Mouse (Mus musculus): Measurements from ENCODE around the gene Bclaf1. TPM values are rescaled to one million over a fixed set of nuclear protein-coding genes. Genes with fewer than 3 reads are reported as not detected.

Bclaf1 gene
- polyA plus RNA-seq, 1 experiment = 68.7 TPM

GRCm38 (mm10) chr10:20285289-20285975 lies 26.8 kb upstream of the Bclaf1 start:
- H3K4me1 ChIP-seq (ENCODE audit: control insufficient read depth, insufficient read depth, low read length) = peaks cover 7% of the 10 kb centered on the region
- TF ChIP-seq POLR2A (IDR thresholded peaks at IDR 0.05; ENCODE audit: extremely low read depth, insufficient read depth, low read length) (no peak), CTCF (IDR thresholded peaks at IDR 0.05; ENCODE audit: extremely low read depth, insufficient read depth, low read length) (no peak)
- no peak overlapping the region for H3K27ac ChIP-seq (ENCODE audit: insufficient read depth, low read length)
- no peak overlapping the region for H3K4me3 ChIP-seq (ENCODE audit: insufficient read depth, low read length)

- no peak overlapping the region for H3K4me3 ChIP-seq (ENCODE audit: insufficient read depth, low read length)
- TF ChIP-seq CTCF (IDR thresholded peaks at IDR 0.05; ENCODE audit: extremely low read depth, insufficient read depth, low read length) (no peak), POLR2A (IDR thresholded peaks at IDR 0.05; ENCODE audit: extremely low read depth, insufficient read depth, low read length) (no peak)
Observed at GRCm38 (mm10) chr10:20285994-20286836, 26.1 kb upstream of the Bclaf1 start.

DNA sequence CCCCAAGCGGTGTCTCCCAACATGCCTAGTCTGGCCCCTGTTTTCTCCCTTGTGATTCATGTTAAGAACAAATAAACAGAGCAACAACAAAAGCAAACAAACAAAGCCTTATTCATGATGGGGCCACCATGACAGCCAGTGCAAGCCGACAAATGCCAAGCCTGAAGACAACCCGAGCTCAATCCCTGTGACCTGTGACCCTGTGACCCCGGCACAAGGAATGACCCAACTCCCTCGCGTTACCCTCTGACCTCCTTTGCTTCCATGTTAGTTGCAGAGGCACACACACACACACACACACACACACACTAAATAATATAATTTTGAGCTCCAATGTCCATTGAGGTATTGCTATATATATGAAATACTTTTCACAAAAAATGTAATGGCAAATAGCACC lies 24.9 kb upstream of the Bclaf1 start:
- peaks cover 7% of the 10 kb centered on the region for H3K4me1 ChIP-seq (ENCODE audit: control insufficient read depth, insufficient read depth, low read length)
- TF ChIP-seq CTCF (IDR thresholded peaks at IDR 0.05; ENCODE audit: extremely low read depth, insufficient read depth, low read length) (no peak), POLR2A (IDR thresholded peaks at IDR 0.05; ENCODE audit: extremely low read depth, insufficient read depth, low read length) (no peak)
- H3K4me3 ChIP-seq (ENCODE audit: insufficient read depth, low read length) = no peak overlapping the region
- no peak overlapping the region for H3K27ac ChIP-seq (ENCODE audit: insufficient read depth, low read length)

More at GRCm38 (mm10) chr10:20285994-20286836, 26.1 kb upstream of the Bclaf1 start:
- Histone ChIP-seq H3K27ac (ENCODE audit: insufficient read depth, low read length) (no peak overlapping the region), H3K4me1 (ENCODE audit: control insufficient read depth, insufficient read depth, low read length) (peaks cover 7% of the 10 kb centered on the region)

DNA sequence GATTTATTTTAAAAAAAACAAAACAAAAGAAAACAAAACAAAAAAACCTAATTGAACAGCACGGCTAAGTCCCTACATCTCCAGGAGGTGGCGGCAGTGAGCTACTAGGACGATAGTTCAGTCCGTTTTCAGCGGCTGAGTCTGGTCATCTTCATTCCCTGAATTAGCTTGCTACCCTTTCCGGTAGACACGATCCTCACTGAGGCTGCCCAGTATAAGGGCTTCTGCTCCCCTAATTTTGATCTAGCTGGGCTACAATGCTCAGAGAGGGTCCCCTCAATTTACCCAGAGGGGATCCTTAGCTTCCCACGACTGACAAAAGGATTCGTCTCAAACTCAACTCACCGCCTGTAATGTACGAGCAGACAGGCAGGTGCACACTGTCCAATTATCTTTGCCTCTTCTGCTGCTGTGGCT lies 21.8 kb upstream of the Bclaf1 start:
- no peak overlapping the region for H3K27ac ChIP-seq (ENCODE audit: insufficient read depth, low read length)
- H3K4me3 ChIP-seq (ENCODE audit: insufficient read depth, low read length) = peak overlapping the region; percentile 1; the same call in 1 of the 2 replicates
- TF ChIP-seq CTCF (IDR thresholded peaks at IDR 0.05; ENCODE audit: extremely low read depth, insufficient read depth, low read length) (peak; percentile 91), POLR2A (IDR thresholded peaks at IDR 0.05; ENCODE audit: extremely low read depth, insufficient read depth, low read length) (no peak)
- peaks cover 3% of the 10 kb centered on the region for H3K4me1 ChIP-seq (ENCODE audit: control insufficient read depth, insufficient read depth, low read length)

GRCm38 (mm10) chr10:20295961-20296360 lies 16.3 kb upstream of the Bclaf1 start:
- no peak for TF ChIP-seq CTCF (IDR thresholded peaks at IDR 0.05; ENCODE audit: extremely low read depth, insufficient read depth, low read length)
- TF ChIP-seq POLR2A (IDR thresholded peaks at IDR 0.05; ENCODE audit: extremely low read depth, insufficient read depth, low read length) = no peak
- Histone ChIP-seq H3K4me3 (ENCODE audit: insufficient read depth, low read length) (no peak overlapping the region), H3K27ac (ENCODE audit: insufficient read depth, low read length) (no peak overlapping the region), H3K4me1 (ENCODE audit: control insufficient read depth, insufficient read depth, low read length) (no peaks in the 10 kb centered on the region)

DNA sequence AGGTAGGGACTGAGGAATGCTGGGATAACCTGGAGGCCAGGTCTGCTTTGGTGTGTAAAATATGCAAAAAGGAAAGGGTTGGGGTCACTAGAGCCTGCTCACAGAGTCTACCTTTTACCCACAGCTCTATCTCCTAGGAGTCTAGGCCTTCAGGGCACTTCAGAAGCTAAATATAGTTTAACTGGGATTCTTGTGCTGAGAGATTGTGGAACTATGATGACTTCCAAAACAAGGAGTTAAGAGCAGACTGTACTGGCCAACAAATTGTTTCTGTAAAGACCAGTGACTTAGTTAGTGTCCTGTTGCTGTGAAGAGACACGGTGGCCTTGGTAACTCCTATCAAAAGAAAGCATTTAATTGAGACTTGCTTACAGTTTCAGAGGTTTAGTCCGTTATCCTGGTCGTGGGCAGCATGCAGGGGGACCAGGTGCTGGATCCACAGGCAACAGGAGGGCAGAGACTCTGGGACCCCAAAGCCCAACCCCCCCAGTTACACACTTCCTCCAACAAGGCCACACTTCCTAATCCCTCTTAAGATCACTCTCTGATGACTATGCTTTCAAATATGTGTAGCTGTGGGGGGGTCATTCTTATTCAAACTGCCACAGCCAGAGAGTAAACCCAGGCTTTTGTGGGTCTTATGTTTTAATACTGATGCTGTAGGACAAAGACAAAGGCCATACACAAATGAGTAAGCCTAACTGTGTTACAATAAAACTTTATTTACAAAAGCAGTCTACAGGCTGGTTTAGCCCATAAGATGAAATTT lies 13.9 kb upstream of the Bclaf1 start:
- Histone ChIP-seq H3K27ac (ENCODE audit: insufficient read depth, low read length) (no peak overlapping the region), H3K4me1 (ENCODE audit: control insufficient read depth, insufficient read depth, low read length) (no peaks in the 10 kb centered on the region), H3K4me3 (ENCODE audit: insufficient read depth, low read length) (no peak overlapping the region)
- TF ChIP-seq CTCF (IDR thresholded peaks at IDR 0.05; ENCODE audit: extremely low read depth, insufficient read depth, low read length) (no peak), POLR2A (IDR thresholded peaks at IDR 0.05; ENCODE audit: extremely low read depth, insufficient read depth, low read length) (no peak)

GRCm38 (mm10) chr10:20299114-20299513 lies 13.2 kb upstream of the Bclaf1 start:
- Histone ChIP-seq H3K4me3 (ENCODE audit: insufficient read depth, low read length) (no peak overlapping the region), H3K27ac (ENCODE audit: insufficient read depth, low read length) (no peak overlapping the region), H3K4me1 (ENCODE audit: control insufficient read depth, insufficient read depth, low read length) (no peaks in the 10 kb centered on the region)
- TF ChIP-seq POLR2A (IDR thresholded peaks at IDR 0.05; ENCODE audit: extremely low read depth, insufficient read depth, low read length) = no peak
- no peak for TF ChIP-seq CTCF (IDR thresholded peaks at IDR 0.05; ENCODE audit: extremely low read depth, insufficient read depth, low read length)

DNA sequence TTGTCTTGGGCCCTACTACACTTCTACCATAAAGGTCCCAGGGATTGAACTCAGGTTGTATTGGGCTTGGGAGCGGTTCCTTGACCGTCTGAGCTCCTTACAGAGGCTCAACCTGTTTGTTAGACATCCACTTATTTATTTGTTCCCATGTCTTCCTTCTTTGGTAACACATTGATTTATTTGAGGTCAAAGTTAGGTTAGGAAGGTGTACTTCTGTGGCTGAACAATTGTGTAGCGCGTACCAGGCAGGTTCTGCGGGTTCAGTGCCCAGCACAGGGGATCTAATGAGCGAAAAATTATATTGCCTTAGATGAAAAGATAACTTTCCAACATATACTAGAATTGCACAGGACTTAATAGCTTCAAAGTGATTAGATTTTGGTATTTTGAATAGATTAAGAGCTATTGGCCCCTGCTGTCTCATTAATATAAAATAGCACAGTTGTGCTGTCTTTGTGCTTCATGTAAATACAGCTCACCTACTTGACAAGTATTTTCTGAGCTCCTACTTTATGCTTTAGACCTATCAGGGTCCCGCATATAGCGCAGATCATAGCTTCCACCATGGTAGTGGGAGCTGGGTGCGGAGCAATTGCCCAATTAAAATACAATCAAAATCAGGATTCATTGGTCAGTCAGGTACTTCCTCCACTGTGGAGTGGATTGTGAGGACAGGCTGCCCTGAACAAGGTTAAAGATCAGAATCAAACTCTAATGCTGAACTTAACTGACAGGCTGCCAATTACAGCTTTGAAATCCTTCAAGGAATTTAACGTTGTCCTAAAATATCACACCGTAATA lies 1.1 kb upstream of the Bclaf1 start:
- H3K27ac ChIP-seq (ENCODE audit: insufficient read depth, low read length) = peak overlapping the region; percentile 97
- H3K4me1 ChIP-seq (ENCODE audit: control insufficient read depth, insufficient read depth, low read length) = peaks cover 2% of the 10 kb centered on the region; the same call in 1 of the 2 replicates
- H3K4me3 ChIP-seq (ENCODE audit: insufficient read depth, low read length) = peak overlapping the region; percentile 78
- TF ChIP-seq CTCF (IDR thresholded peaks at IDR 0.05; ENCODE audit: extremely low read depth, insufficient read depth, low read length) = no peak
- TF ChIP-seq POLR2A (IDR thresholded peaks at IDR 0.05; ENCODE audit: extremely low read depth, insufficient read depth, low read length) = no peak
